Mouse (Mus musculus) stomach, postnatal 0 days (tissue): ENCODE measurements around the gene Zar1l. TPM values are rescaled to one million over a fixed set of nuclear protein-coding genes. Genes with fewer than 3 reads are reported as not detected.
A peak's percentile ranks its signal among the peaks of the same experiment; 100 is the strongest.

Source experiments
- ATAC-seq: fragments of 200-750 bp; cut with Nextera tagmentation; 2 replicates; pipeline ENCODE4 v1.8.0; 2017; ENCODE audit not compliant: low FRiP score, low TSS enrichment
- DNase-seq: peaks from one replicate; pipeline ENCODE4 v3.0.0-alpha.2; 2016; ENCODE audit warnings: low spot score
- H3K27ac ChIP-seq: fragments of 300-500 bp; sonication (generic); replicated peaks from 2 replicates; pipeline ENCODE4 v1.5.1; 2014; ENCODE audit warnings: mild to moderate bottlenecking, control low read depth
- H3K27me3 ChIP-seq: fragments of 300-500 bp; sonication (generic); 2 replicates; pipeline ENCODE4 v1.6.1; 2014; ENCODE audit warnings: low read length; ENCODE audit not compliant: control insufficient read depth, insufficient read depth
- H3K36me3 ChIP-seq: fragments of 300-500 bp; sonication (generic); 2 replicates; pipeline ENCODE4 v1.6.1; 2014; ENCODE audit warnings: low read length, mixed read lengths; ENCODE audit not compliant: control insufficient read depth, insufficient read depth
- H3K4me1 ChIP-seq: fragments of 300-500 bp; sonication (generic); replicated peaks from 2 replicates; pipeline ENCODE4 v1.6.1; 2014; ENCODE audit warnings: antibody characterized with exemption; ENCODE audit not compliant: control insufficient read depth, insufficient read depth
- H3K4me2 ChIP-seq: fragments of 300-500 bp; sonication (generic); replicated peaks from 2 replicates; pipeline ENCODE4 v1.6.1; 2014; ENCODE audit warnings: low read depth, mild to moderate bottlenecking, control low read depth, moderate library complexity
- H3K4me3 ChIP-seq: fragments of 300-500 bp; sonication (generic); 2 replicates; pipeline ENCODE4 v1.5.1; 2014; ENCODE audit warnings: low read depth, low read length, control low read depth
- H3K9ac ChIP-seq: fragments of 300-500 bp; sonication (generic); 2 replicates; pipeline ENCODE4 v1.6.1; 2014; ENCODE audit warnings: mild to moderate bottlenecking, low read length, control low read depth, mixed read lengths
- H3K9me3 ChIP-seq: fragments of 300-500 bp; sonication (generic); 2 replicates; pipeline ENCODE4 v1.6.1; 2016; ENCODE audit warnings: low read length; ENCODE audit not compliant: control insufficient read depth
- CTCF ChIP-seq: IDR thresholded peaks from 2 replicates; pipeline ENCODE4 v1.5.1; 2016; ENCODE audit warnings: antibody characterized with exemption, low read depth, mild to moderate bottlenecking, moderate library complexity
- EP300 ChIP-seq: optimal IDR thresholded peaks from 2 replicates; pipeline ENCODE3; 2016; ENCODE audit warnings: antibody characterized with exemption
- WGBS: fragments of 180-500 bp; shearing (Covaris S2); extraction: QIAGEN DNeasy Blood & Tissue Kit; methylation state at CpG from one replicate; pipeline ENCODE4 v1.1.7; 2014; 5-methylcytosine and 5-hydroxymethylcytosine counted together
- polyA plus RNA-seq: library from polyadenylated mRNA; unstranded; fragments of >200 nt; fragmentation: Nextera tagmentation; extraction: Ambion mirVana; gene quantifications from 2 replicates; pipeline ENCODE4 v1.2.1, GENCODE M21; 2015

Zar1l gene
- polyA plus RNA-seq, 1 experiment from 2014 or later = not detected

DNA sequence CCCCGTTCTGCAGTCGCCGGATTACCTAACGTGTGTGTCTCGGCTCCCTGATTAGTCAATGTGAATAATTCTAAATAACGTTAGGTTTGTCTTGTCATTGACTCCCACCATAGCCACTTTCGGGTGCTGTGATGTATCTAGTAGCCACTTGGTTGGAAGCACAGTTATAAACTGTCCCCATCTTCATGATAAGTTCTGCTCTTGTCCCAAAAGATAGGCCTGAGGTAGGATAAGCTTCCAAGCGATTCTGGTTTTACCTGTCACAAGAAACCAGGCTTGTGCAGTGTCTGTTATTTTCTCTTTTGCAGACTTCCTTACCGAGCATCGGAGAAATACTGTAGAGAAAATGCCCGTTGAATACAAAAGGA lies 4.9 kb upstream of the Zar1l start:
- H3K4me1 ChIP-seq = no peaks in the 10 kb centered on the region
- H3K36me3 ChIP-seq = no peaks in the 10 kb centered on the region
- H3K4me2 ChIP-seq = peak overlapping the region; percentile 69
- peak overlapping the region; percentile 87 for H3K9ac ChIP-seq
- peak overlapping the region; percentile 81 for H3K27ac ChIP-seq
- peak overlapping the region; percentile 86 for H3K4me3 ChIP-seq
- DNase-seq (no peak), ATAC-seq (no peak)
- no peak for TF ChIP-seq EP300
- no peak for TF ChIP-seq CTCF
- H3K9me3 ChIP-seq = no peaks in the 10 kb centered on the region
- 4% methylated on average over 11 of the region's 11 CpGs for WGBS
- no peaks in the 10 kb centered on the region for H3K27me3 ChIP-seq

- Histone ChIP-seq H3K4me2 (peak within 1 kb of the TSS; percentile 69), H3K4me1 (no peaks in the 10 kb centered on the region), H3K9ac (peak within 1 kb of the TSS; percentile 87), H3K9me3 (no peaks in the 10 kb centered on the region), H3K4me3 (peak within 1 kb of the TSS; percentile 86), H3K36me3 (no peaks in the 10 kb centered on the region), H3K27me3 (no peaks in the 10 kb centered on the region), H3K27ac (peak within 1 kb of the TSS; percentile 81)
- WGBS = 4% methylated on average over 63 of the region's 63 CpGs
- TF ChIP-seq EP300 = no peak
- TF ChIP-seq CTCF = no peak
- DNase-seq (peak; percentile 95), ATAC-seq (peak; percentile 95)
These were observed 4.2 kb upstream of the Zar1l start, which contains the start of gene Brca2 for GRCm38 (mm10) chr5:150521937-150522866. Gene Brca2 (plus strand): TSS chr5:150522630.

- no peak overlapping the region for H3K27ac ChIP-seq
- H3K4me3 ChIP-seq = no peak overlapping the region
- no peak overlapping the region for H3K4me2 ChIP-seq
- DNase-seq (no peak), ATAC-seq (no peak)
- TF ChIP-seq EP300 = no peak
- TF ChIP-seq CTCF = peak; percentile 73
- H3K27me3 ChIP-seq = no peaks in the 10 kb centered on the region
- 94% methylated on average over 1 of the region's 1 CpGs for WGBS
- H3K9me3 ChIP-seq = no peaks in the 10 kb centered on the region
- no peaks in the 10 kb centered on the region for H3K36me3 ChIP-seq
- no peaks in the 10 kb centered on the region for H3K4me1 ChIP-seq
- no peak overlapping the region for H3K9ac ChIP-seq
These were observed 1.6 kb upstream of the Zar1l start for GRCm38 (mm10) chr5:150519551-150519950.

GRCm38 (mm10) chr5:150514027-150514426 lies 3.9 kb downstream of the Zar1l start:
- no peaks in the 10 kb centered on the region for H3K36me3 ChIP-seq
- ATAC-seq (no peak), DNase-seq (no peak)
- H3K4me1 ChIP-seq = no peaks in the 10 kb centered on the region
- no peak overlapping the region for H3K4me3 ChIP-seq
- WGBS = 80% methylated on average over 1 of the region's 1 CpGs
- no peak overlapping the region for H3K27ac ChIP-seq
- H3K4me2 ChIP-seq = no peak overlapping the region
- H3K9ac ChIP-seq = no peak overlapping the region
- no peaks in the 10 kb centered on the region for H3K9me3 ChIP-seq
- TF ChIP-seq EP300 = no peak
- TF ChIP-seq CTCF = no peak
- no peaks in the 10 kb centered on the region for H3K27me3 ChIP-seq

- Histone ChIP-seq H3K9me3 (no peaks in the 10 kb centered on the region), H3K36me3 (no peaks in the 10 kb centered on the region), H3K27me3 (no peaks in the 10 kb centered on the region), H3K4me3 (no peak overlapping the region), H3K4me1 (no peaks in the 10 kb centered on the region), H3K9ac (no peak overlapping the region), H3K4me2 (no peak overlapping the region), H3K27ac (no peak overlapping the region)
- TF ChIP-seq CTCF (peak; percentile 27), EP300 (no peak)
- ATAC-seq (no peak), DNase-seq (no peak)
- WGBS = 80% methylated on average over 4 of the region's 4 CpGs
These were observed 4.7 kb downstream of the Zar1l start for GRCm38 (mm10) chr5:150513264-150513663.
